Mouse (Mus musculus): Measurements from ENCODE around the gene Raly. TPM values are rescaled to one million over a fixed set of nuclear protein-coding genes. Genes with fewer than 3 reads are reported as not detected.

Gene Raly
- polyA plus RNA-seq, 1 experiment from 2014 or later = 22.8 TPM

DNA sequence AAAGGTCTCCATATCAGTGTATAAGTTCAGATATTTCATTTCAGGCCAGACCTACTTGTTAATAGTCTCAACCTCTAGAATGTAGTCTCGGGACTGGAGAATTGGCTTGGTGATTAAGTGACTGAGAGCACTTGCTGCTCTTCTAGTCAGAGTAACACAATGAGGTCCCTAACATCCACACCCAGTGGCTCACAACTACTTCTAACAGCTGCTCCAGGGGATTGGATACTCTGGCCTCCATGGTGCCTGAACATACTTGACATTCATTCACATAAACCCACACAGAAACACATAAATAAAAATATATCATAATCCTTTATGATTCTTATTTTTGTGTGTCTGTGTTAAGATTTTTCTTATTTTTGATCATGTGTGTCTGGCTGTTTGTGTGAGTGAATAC lies 27.7 kb downstream of the Raly start:
- H3K4me2 ChIP-seq (ENCODE audit: low read length) = no peak overlapping the region
- H3K27ac ChIP-seq (ENCODE audit: low read depth, low read length) = no peak overlapping the region
- no peaks in the 10 kb centered on the region for H3K36me3 ChIP-seq (ENCODE audit: control insufficient read depth, insufficient read depth, low read length)
- no peak overlapping the region for H3K9ac ChIP-seq (ENCODE audit: low read depth, low read length)
- no peak for ATAC-seq
- H3K27me3 ChIP-seq (replicated peaks; ENCODE audit: control insufficient read depth, insufficient read depth, low read length) = no peaks in the 10 kb centered on the region
- peaks cover 11% of the 10 kb centered on the region for H3K4me1 ChIP-seq (ENCODE audit: control insufficient read depth, insufficient read depth, low read depth, low read length)
- no peak overlapping the region for H3K4me3 ChIP-seq (ENCODE audit: low read length)
- no peaks in the 10 kb centered on the region for H3K9me3 ChIP-seq (ENCODE audit: control insufficient read depth, low read length)
- 74% methylated on average over 1 of the region's 1 CpGs for WGBS

- Histone ChIP-seq H3K36me3 (ENCODE audit: control insufficient read depth, insufficient read depth, low read length) (no peaks in the 10 kb centered on the region), H3K4me3 (ENCODE audit: low read length) (no peak overlapping the region), H3K4me1 (ENCODE audit: control insufficient read depth, insufficient read depth, low read depth, low read length) (peaks cover 11% of the 10 kb centered on the region), H3K9ac (ENCODE audit: low read depth, low read length) (no peak overlapping the region), H3K9me3 (ENCODE audit: control insufficient read depth, low read length) (no peaks in the 10 kb centered on the region), H3K27me3 (replicated peaks; ENCODE audit: control insufficient read depth, insufficient read depth, low read length) (no peaks in the 10 kb centered on the region), H3K4me2 (ENCODE audit: low read length) (no peak overlapping the region), H3K27ac (ENCODE audit: low read depth, low read length) (no peak overlapping the region)
- WGBS = 70% methylated on average over 1 of the region's 1 CpGs
- ATAC-seq = no peak
Observed at GRCm38 (mm10) chr2:154820346-154820745, 29.4 kb downstream of the Raly start.

DNA sequence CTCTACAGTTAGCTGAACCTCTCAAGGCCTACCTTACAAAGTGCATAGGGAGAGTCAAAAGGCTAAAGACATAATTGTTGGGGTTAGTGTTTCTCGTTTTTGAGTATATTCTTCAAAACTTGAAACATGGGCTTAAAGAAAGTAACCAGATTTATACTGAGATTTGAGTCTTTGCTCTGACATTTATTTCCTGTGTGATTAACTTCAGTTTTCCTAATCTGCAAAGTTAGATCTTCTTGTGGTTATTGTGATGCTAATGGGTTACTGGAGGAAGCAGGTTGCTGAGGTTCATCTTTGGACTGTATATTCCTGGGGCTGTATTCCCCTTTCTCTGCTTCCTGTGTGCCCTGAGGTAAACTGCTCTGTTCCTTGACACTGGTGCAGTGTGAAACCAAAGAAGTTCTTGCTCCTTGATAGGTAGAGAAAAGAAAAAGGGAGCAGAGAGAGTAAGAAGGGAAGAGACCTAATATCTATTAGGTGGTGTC lies 35.2 kb downstream of the Raly start:
- WGBS = 89% methylated on average over 1 of the region's 1 CpGs
- Histone ChIP-seq H3K36me3 (ENCODE audit: control insufficient read depth, insufficient read depth, low read length) (no peaks in the 10 kb centered on the region), H3K4me2 (ENCODE audit: low read length) (no peak overlapping the region), H3K27me3 (replicated peaks; ENCODE audit: control insufficient read depth, insufficient read depth, low read length) (no peaks in the 10 kb centered on the region), H3K9ac (ENCODE audit: low read depth, low read length) (no peak overlapping the region), H3K4me3 (ENCODE audit: low read length) (no peak overlapping the region), H3K4me1 (ENCODE audit: control insufficient read depth, insufficient read depth, low read depth, low read length) (no peaks in the 10 kb centered on the region), H3K9me3 (ENCODE audit: control insufficient read depth, low read length) (no peaks in the 10 kb centered on the region), H3K27ac (ENCODE audit: low read depth, low read length) (no peak overlapping the region)
- no peak for ATAC-seq

DNA sequence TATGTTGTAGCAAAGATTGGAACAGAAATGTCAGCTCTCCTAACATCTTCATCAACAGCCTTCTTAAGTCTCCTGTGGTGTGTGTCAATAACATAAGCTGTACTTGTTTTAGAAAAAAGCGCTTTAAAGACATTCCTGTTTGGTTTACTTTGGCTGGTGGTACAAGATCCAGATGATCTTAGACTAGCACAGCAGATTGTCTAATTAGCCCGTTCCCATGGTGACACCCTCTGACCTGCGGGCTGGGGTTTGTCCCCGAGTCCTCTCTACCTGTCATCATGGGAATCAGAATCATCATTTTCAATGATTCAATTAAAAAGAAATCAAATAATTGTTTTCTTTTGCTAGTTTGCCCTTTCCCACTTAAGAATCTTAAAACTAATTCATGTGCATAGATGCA lies 36.6 kb downstream of the Raly start:
- Histone ChIP-seq H3K27me3 (replicated peaks; ENCODE audit: control insufficient read depth, insufficient read depth, low read length) (no peaks in the 10 kb centered on the region), H3K9ac (ENCODE audit: low read depth, low read length) (no peak overlapping the region), H3K4me1 (ENCODE audit: control insufficient read depth, insufficient read depth, low read depth, low read length) (no peaks in the 10 kb centered on the region), H3K4me3 (ENCODE audit: low read length) (no peak overlapping the region), H3K36me3 (ENCODE audit: control insufficient read depth, insufficient read depth, low read length) (no peaks in the 10 kb centered on the region), H3K27ac (ENCODE audit: low read depth, low read length) (no peak overlapping the region), H3K4me2 (ENCODE audit: low read length) (no peak overlapping the region), H3K9me3 (ENCODE audit: control insufficient read depth, low read length) (no peaks in the 10 kb centered on the region)
- ATAC-seq = no peak
- 76% methylated on average over 4 of the region's 4 CpGs for WGBS

DNA sequence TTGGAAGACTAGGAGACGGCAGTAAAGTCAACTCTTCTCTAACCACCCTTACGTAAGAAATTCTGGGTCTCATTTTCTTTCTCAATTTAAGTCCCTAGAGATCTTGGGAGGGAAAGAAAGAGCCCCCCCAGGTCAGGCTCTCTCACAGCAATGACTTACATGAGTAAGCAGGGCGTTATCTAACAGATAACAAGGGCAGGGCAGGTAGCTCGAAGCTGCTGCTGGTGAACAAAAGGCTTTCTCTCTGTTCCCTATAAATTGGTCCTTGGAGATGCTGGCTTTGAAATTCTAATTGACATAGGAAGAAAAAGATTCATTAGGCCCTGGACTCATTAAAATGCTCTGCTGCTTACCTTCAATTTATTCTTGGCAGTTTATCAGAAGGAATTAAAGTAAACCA lies 41.6 kb downstream of the Raly start:
- Histone ChIP-seq H3K27ac (ENCODE audit: low read depth, low read length) (no peak overlapping the region), H3K27me3 (replicated peaks; ENCODE audit: control insufficient read depth, insufficient read depth, low read length) (no peaks in the 10 kb centered on the region), H3K4me3 (ENCODE audit: low read length) (no peak overlapping the region), H3K9me3 (ENCODE audit: control insufficient read depth, low read length) (peaks cover 2% of the 10 kb centered on the region; the same call in 1 of the 2 replicates), H3K4me1 (ENCODE audit: control insufficient read depth, insufficient read depth, low read depth, low read length) (no peaks in the 10 kb centered on the region), H3K36me3 (ENCODE audit: control insufficient read depth, insufficient read depth, low read length) (no peaks in the 10 kb centered on the region), H3K9ac (ENCODE audit: low read depth, low read length) (no peak overlapping the region), H3K4me2 (ENCODE audit: low read length) (no peak overlapping the region)
- no peak for ATAC-seq
- WGBS = 57% methylated on average over 4 of the region's 4 CpGs

GRCm38 (mm10) chr2:154834149-154834865 lies 43.4 kb downstream of the Raly start:
- WGBS = 89% methylated on average over 6 of the region's 6 CpGs
- Histone ChIP-seq H3K9me3 (ENCODE audit: control insufficient read depth, low read length) (peaks cover 2% of the 10 kb centered on the region; the same call in 1 of the 2 replicates), H3K4me2 (ENCODE audit: low read length) (no peak overlapping the region), H3K4me1 (ENCODE audit: control insufficient read depth, insufficient read depth, low read depth, low read length) (no peaks in the 10 kb centered on the region), H3K36me3 (ENCODE audit: control insufficient read depth, insufficient read depth, low read length) (no peaks in the 10 kb centered on the region), H3K4me3 (ENCODE audit: low read length) (no peak overlapping the region), H3K27ac (ENCODE audit: low read depth, low read length) (no peak overlapping the region), H3K9ac (ENCODE audit: low read depth, low read length) (no peak overlapping the region), H3K27me3 (replicated peaks; ENCODE audit: control insufficient read depth, insufficient read depth, low read length) (no peaks in the 10 kb centered on the region)
- ATAC-seq = no peak

DNA sequence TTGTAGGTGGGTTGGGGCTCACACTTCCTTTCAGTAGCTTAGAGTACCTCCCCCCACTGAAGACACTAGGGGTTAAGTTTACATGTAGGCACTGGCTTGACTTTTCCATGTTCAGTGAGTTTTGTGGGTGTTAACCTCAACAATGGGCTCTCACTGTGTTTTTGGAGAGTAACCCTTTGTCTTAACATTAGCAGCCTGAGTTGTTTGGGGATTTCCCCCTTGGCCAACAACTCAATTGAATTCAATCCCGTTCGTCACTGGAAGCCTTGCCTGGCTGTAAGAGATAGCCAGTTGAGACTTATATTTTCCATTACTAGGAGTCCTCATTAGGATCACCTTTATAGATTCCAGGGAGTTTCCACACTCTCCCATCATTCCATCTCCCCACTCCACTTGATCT lies 45.6 kb downstream of the Raly start:
- Histone ChIP-seq H3K27me3 (replicated peaks; ENCODE audit: control insufficient read depth, insufficient read depth, low read length) (no peaks in the 10 kb centered on the region), H3K4me1 (ENCODE audit: control insufficient read depth, insufficient read depth, low read depth, low read length) (no peaks in the 10 kb centered on the region), H3K4me2 (ENCODE audit: low read length) (no peak overlapping the region), H3K4me3 (ENCODE audit: low read length) (no peak overlapping the region), H3K9me3 (ENCODE audit: control insufficient read depth, low read length) (peaks cover 6% of the 10 kb centered on the region), H3K36me3 (ENCODE audit: control insufficient read depth, insufficient read depth, low read length) (0 out of 2 replicates have a peak, but pooled peaks cover 2% of the 10 kb centered on the region), H3K27ac (ENCODE audit: low read depth, low read length) (no peak overlapping the region), H3K9ac (ENCODE audit: low read depth, low read length) (no peak overlapping the region)
- ATAC-seq = no peak
- 76% methylated on average over 2 of the region's 2 CpGs for WGBS

DNA sequence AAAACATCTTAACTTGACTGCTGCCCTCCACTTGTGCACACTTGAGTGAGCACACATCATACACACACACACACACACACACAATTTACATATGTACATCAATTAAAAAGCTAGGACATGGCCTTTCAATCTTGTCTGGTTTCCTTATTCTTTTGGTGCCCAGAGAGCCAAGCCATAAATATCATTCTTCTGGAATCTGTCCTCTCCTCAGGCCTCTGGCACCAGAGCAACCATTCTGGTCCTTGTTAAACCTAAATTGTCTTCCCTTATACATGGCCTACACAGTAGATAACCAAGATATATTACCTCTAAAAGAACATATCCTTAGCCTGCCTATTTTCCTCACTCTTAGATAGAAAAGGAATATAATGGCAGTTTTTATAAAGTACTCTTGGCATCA lies 57.2 kb downstream of the Raly start:
- Histone ChIP-seq H3K36me3 (ENCODE audit: control insufficient read depth, insufficient read depth, low read length) (no peaks in the 10 kb centered on the region), H3K9me3 (ENCODE audit: control insufficient read depth, low read length) (no peaks in the 10 kb centered on the region), H3K9ac (ENCODE audit: low read depth, low read length) (no peak overlapping the region), H3K27ac (ENCODE audit: low read depth, low read length) (no peak overlapping the region), H3K4me2 (ENCODE audit: low read length) (no peak overlapping the region), H3K4me1 (ENCODE audit: control insufficient read depth, insufficient read depth, low read depth, low read length) (no peaks in the 10 kb centered on the region), H3K27me3 (replicated peaks; ENCODE audit: control insufficient read depth, insufficient read depth, low read length) (no peaks in the 10 kb centered on the region), H3K4me3 (ENCODE audit: low read length) (no peak overlapping the region)
- no peak for ATAC-seq

DNA sequence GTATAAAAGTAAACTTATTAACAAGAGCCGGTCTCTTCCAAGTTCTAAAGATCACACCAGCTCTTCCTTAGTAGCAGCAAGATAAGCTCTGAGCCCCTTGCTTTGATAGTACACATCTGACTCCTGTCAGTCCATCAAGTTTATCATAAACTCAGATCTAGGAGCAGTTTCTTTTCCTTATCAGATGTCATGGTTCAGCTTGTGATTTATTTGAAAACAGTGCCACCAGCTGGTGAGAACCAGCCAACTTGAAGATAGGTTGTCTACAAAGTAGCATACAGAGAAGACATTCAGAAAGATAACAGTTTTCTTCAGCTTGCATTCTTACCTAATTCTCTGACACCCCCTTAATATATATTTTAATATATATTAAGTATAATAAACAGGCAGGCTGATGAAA lies 64.5 kb downstream of the Raly start:
- 86% methylated on average over 1 of the region's 1 CpGs for WGBS

More for the DNA sequence above, 64.5 kb downstream of the Raly start:
- Histone ChIP-seq H3K9me3 (ENCODE audit: control insufficient read depth, low read length) (no peaks in the 10 kb centered on the region), H3K36me3 (ENCODE audit: control insufficient read depth, insufficient read depth, low read length) (0 out of 2 replicates have a peak, but pooled peaks cover 2% of the 10 kb centered on the region), H3K4me1 (ENCODE audit: control insufficient read depth, insufficient read depth, low read depth, low read length) (no peaks in the 10 kb centered on the region), H3K27me3 (replicated peaks; ENCODE audit: control insufficient read depth, insufficient read depth, low read length) (no peaks in the 10 kb centered on the region), H3K4me2 (ENCODE audit: low read length) (no peak overlapping the region), H3K4me3 (ENCODE audit: low read length) (no peak overlapping the region), H3K9ac (ENCODE audit: low read depth, low read length) (no peak overlapping the region), H3K27ac (ENCODE audit: low read depth, low read length) (no peak overlapping the region)
- 0 out of 2 replicates have a peak, but pooled peaks have one; percentile 37 for ATAC-seq
